Mouse (Mus musculus): ENCODE data around the gene Mpc2.

Mpc2 gene

GRCm38 (mm10) chr1:165506303-165506702 lies 45.9 kb downstream of the Mpc2 start:
- no peak for DNase-seq (ENCODE audit: low read depth)

DNA sequence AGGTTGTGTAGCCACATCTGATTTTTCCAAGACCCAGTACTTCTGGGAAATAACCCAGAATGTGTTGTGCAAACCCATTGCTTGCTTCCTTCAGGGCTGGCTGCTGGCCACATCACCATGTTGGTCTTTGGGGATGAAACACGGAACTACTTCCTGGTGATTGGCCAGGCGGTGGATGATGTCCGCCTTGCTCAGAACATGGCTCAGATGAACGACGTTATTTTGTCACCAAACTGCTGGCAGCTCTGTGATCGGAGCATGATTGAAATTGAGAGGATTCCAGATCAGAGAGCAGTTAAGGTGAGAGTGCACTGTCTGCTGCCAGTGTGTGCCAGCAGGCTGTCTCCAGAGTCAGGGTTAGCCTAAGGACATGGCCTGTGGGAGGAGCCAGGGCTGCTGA lies 49.7 kb downstream of the Mpc2 start:
- peak; percentile 66 for DNase-seq (ENCODE audit: low read depth)

GRCm38 (mm10) chr1:165520716-165521115 lies 60.3 kb downstream of the Mpc2 start:
- peak; percentile 35 for DNase-seq (ENCODE audit: low read depth)

Data from NIH3T3 (cell line).